Mouse (Mus musculus) G1E (cell line): ENCODE results near the gene Rbms3. TPM values are rescaled to one million over a fixed set of nuclear protein-coding genes. Genes with fewer than 3 reads are reported as not detected.

Source experiments
- ATAC-seq: 2 replicates; pipeline ENCODE4 v1.8.0; 2016; ENCODE audit warnings: mild to moderate bottlenecking; ENCODE audit not compliant: insufficient number of reproducible peaks, poor library complexity, low FRiP score, severe bottlenecking; ENCODE audit errors: extremely low read depth
- DNase-seq: peaks from one replicate; pipeline ENCODE4 v3.0.0; 2012; ENCODE audit warnings: low spot score
- H3K27me3 ChIP-seq: 2 replicates; pipeline ENCODE4 v1.6.1; 2012; ENCODE audit warnings: mild to moderate bottlenecking, low read length, inconsistent platforms; ENCODE audit not compliant: insufficient read depth
- H3K36me3 ChIP-seq: replicated peaks from 2 replicates; pipeline ENCODE3; 2012; ENCODE audit warnings: mild to moderate bottlenecking, inconsistent platforms
- H3K4me1 ChIP-seq: 2 replicates; pipeline ENCODE4 v1.6.1; 2012; ENCODE audit warnings: low read depth, low read length, inconsistent platforms, mixed read lengths; ENCODE audit not compliant: insufficient read depth
- H3K4me3 ChIP-seq: 2 replicates; pipeline ENCODE4 v1.5.1; 2012; ENCODE audit warnings: low read depth, mild to moderate bottlenecking, inconsistent platforms, low read length, moderate library complexity, mixed read lengths
- H3K9me3 ChIP-seq: replicated peaks from 2 replicates; pipeline ENCODE4 v1.6.1; 2012; ENCODE audit warnings: inconsistent platforms
- CTCF ChIP-seq: IDR thresholded peaks from 2 replicates; pipeline ENCODE4 v1.5.1; 2012; ENCODE audit warnings: low read depth, low read length, inconsistent platforms, mixed read lengths
- GATA1 ChIP-seq: IDR thresholded peaks from 2 replicates; pipeline ENCODE4 v1.6.1; 2012; ENCODE audit warnings: borderline replicate concordance, low read length, inconsistent platforms, mixed read lengths
- GATA2 ChIP-seq: IDR thresholded peaks from 2 replicates; pipeline ENCODE4 v1.6.1; 2012; ENCODE audit warnings: low read depth, low read length, inconsistent platforms, borderline replicate concordance
- POLR2AphosphoS5 ChIP-seq: IDR thresholded peaks from 2 replicates; pipeline ENCODE4 v1.6.1; 2012; ENCODE audit warnings: low read depth, low read length, inconsistent platforms; ENCODE audit not compliant: insufficient replicate concordance
- TAL1 ChIP-seq: conservative IDR thresholded peaks from 2 replicates; pipeline ENCODE4 v1.6.1; 2012; ENCODE audit warnings: low read depth, low read length, inconsistent platforms, mixed read lengths
- polyA plus RNA-seq: library from polyadenylated mRNA; stranded (reverse); fragments of >175 nt; gene quantifications from 2 replicates; pipeline ENCODE4 v1.2.3, GENCODE M21; 2012
- total RNA-seq, 2 experiments: library from RNA; stranded (forward) in 1 of 2; stranded (reverse) in 1 of 2; fragments of 200-1000 nt in 1 of 2; fragments of >200 nt in 1 of 2; fragmentation: Nextera tagmentation in 1 of 2; gene quantifications; 2 replicates each; pipeline ENCODE4 v1.2.3; 2014 to 2017

Rbms3 gene
- total and polyA plus RNA-seq, 3 experiments, result 0.16 TPM; not detected in 2

- H3K4me3 ChIP-seq, result no peak overlapping the region
- H3K4me1 ChIP-seq, result no peaks in the 10 kb centered on the region
- TF ChIP-seq TAL1, result no peak
- TF ChIP-seq CTCF, result no peak
- no peak for TF ChIP-seq GATA1
- no peak for TF ChIP-seq GATA2
- TF ChIP-seq POLR2AphosphoS5, result no peak
- H3K36me3 ChIP-seq, result no peaks in the 10 kb centered on the region
- H3K9me3 ChIP-seq, result peaks cover 51% of the 10 kb centered on the region
- DNase-seq, result no peak
- H3K27me3 ChIP-seq, result no peaks in the 10 kb centered on the region
- no peak for ATAC-seq
Measured at GRCm38 (mm10) chr9:117121572-117121971, 508.1 kb downstream of the Rbms3 start.

- ATAC-seq (no peak), DNase-seq (no peak)
- no peaks in the 10 kb centered on the region for H3K36me3 ChIP-seq
- no peak for TF ChIP-seq CTCF
- no peak for TF ChIP-seq POLR2AphosphoS5
- TF ChIP-seq TAL1, result no peak
- no peak for TF ChIP-seq GATA1
- TF ChIP-seq GATA2, result no peak
- H3K9me3 ChIP-seq, result peaks cover 50% of the 10 kb centered on the region
- H3K4me1 ChIP-seq, result no peaks in the 10 kb centered on the region
- H3K27me3 ChIP-seq, result no peaks in the 10 kb centered on the region
- no peak overlapping the region for H3K4me3 ChIP-seq
Measured at GRCm38 (mm10) chr9:117117181-117117729, 512.5 kb downstream of the Rbms3 start.

GRCm38 (mm10) chr9:117115609-117116008, 514.1 kb downstream of the Rbms3 start:
- TF ChIP-seq POLR2AphosphoS5, result no peak
- no peak for TF ChIP-seq GATA2
- TF ChIP-seq TAL1, result no peak
- no peak for TF ChIP-seq CTCF
- no peak for TF ChIP-seq GATA1
- no peaks in the 10 kb centered on the region for H3K4me1 ChIP-seq
- no peaks in the 10 kb centered on the region for H3K36me3 ChIP-seq
- peaks cover 52% of the 10 kb centered on the region for H3K9me3 ChIP-seq
- ATAC-seq (no peak), DNase-seq (no peak)
- H3K27me3 ChIP-seq, result no peaks in the 10 kb centered on the region
- no peak overlapping the region for H3K4me3 ChIP-seq

GRCm38 (mm10) chr9:117113592-117113991, 516.1 kb downstream of the Rbms3 start:
- H3K36me3 ChIP-seq, result no peaks in the 10 kb centered on the region
- DNase-seq (no peak), ATAC-seq (no peak)
- peaks cover 58% of the 10 kb centered on the region for H3K9me3 ChIP-seq
- no peak for TF ChIP-seq TAL1
- TF ChIP-seq GATA2, result no peak
- TF ChIP-seq GATA1, result no peak
- TF ChIP-seq POLR2AphosphoS5, result no peak
- no peak for TF ChIP-seq CTCF
- no peaks in the 10 kb centered on the region for H3K27me3 ChIP-seq
- no peaks in the 10 kb centered on the region for H3K4me1 ChIP-seq
- no peak overlapping the region for H3K4me3 ChIP-seq

DNA sequence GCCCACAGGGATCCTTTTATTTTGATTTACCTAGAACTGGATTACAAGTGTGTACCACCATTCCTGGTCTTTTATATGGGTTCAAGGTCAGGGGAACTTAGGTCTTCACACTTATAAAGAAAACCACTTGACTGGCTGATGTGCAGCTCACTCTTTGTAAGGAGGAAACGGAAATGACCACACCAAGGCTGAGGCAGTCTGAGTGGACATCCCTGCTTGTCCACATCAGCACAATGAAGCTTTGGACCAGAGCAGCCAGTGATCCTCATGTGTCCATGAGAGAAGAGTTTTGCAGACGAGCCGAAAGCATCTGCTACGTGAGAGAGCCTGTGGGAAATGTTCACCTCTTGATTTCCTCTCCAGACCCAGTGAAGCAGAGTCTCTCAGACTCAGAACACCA, 521.8 kb downstream of the Rbms3 start:
- Histone ChIP-seq H3K4me3 (no peak overlapping the region), H3K27me3 (no peaks in the 10 kb centered on the region), H3K9me3 (peaks cover 51% of the 10 kb centered on the region), H3K4me1 (no peaks in the 10 kb centered on the region), H3K36me3 (no peaks in the 10 kb centered on the region)
- ATAC-seq, result no peak
- no peak for DNase-seq
- no peak for TF ChIP-seq GATA2
- TF ChIP-seq GATA1, result no peak
- no peak for TF ChIP-seq CTCF
- TF ChIP-seq TAL1, result no peak
- no peak for TF ChIP-seq POLR2AphosphoS5

GRCm38 (mm10) chr9:117102198-117102930, 527.3 kb downstream of the Rbms3 start:
- no peaks in the 10 kb centered on the region for H3K36me3 ChIP-seq
- TF ChIP-seq CTCF (no peak), TAL1 (no peak), GATA2 (no peak), GATA1 (no peak), POLR2AphosphoS5 (no peak)
- H3K27me3 ChIP-seq, result no peaks in the 10 kb centered on the region
- DNase-seq (no peak), ATAC-seq (no peak)
- peaks cover 52% of the 10 kb centered on the region for H3K9me3 ChIP-seq
- no peak overlapping the region for H3K4me3 ChIP-seq
- no peaks in the 10 kb centered on the region for H3K4me1 ChIP-seq
